Mouse (Mus musculus) central nervous system, embryonic 14 days (tissue): ENCODE results near the gene Pate1. TPM values are rescaled to one million over a fixed set of nuclear protein-coding genes. Genes with fewer than 3 reads are reported as not detected.

Experiments used
- polyA plus RNA-seq: library from polyadenylated mRNA; depleted of rRNA; stranded (reverse); fragments of >200 nt; gene quantifications from 2 replicates; pipeline ENCODE4 v1.2.3, GENCODE M21; 2012; rRNA removed

The Pate1 gene
- polyA plus RNA-seq = not detected in 2 replicates

GRCm38 (mm10) chr9:35687013-35687412 is at the start of gene Pate1:
Pate1 (minus strand) TSS chr9:35687390.

GRCm38 (mm10) chr9:35648102-35648501 is 39.1 kb downstream of the Pate1 start, which contains the start of gene Pate3:
Pate3 (minus strand) TSS chr9:35648202.

Other genes with a start within 250 kb of the Pate1 start
- gene Gm1113, start 169.1 kb downstream of the Pate1 start, polyA plus RNA-seq = not detected in 2 replicates
- 11.2 and 11.4 TPM in 2 replicates for gene Ddx25, start 128.9 kb downstream of the Pate1 start, polyA plus RNA-seq
- 19.5 and 22.1 TPM in 2 replicates for gene Pus3, start 128.8 kb downstream of the Pate1 start, polyA plus RNA-seq
- 1.4 and 1.5 TPM in 2 replicates for gene Pate2, start 117.1 kb downstream of the Pate1 start, polyA plus RNA-seq
- gene Hyls1, start 117.0 kb downstream of the Pate1 start, polyA plus RNA-seq = 12.2 and 16.0 TPM in 2 replicates
- gene Pate4, start 75.4 kb downstream of the Pate1 start, polyA plus RNA-seq = not detected in 2 replicates
- not detected in 2 replicates for gene Pate3, start 39.2 kb downstream of the Pate1 start, polyA plus RNA-seq
- not detected in 2 replicates for gene Gm17677, start 53.7 kb upstream of the Pate1 start, polyA plus RNA-seq
- not detected in 2 replicates for gene Gm17727, start 90.7 kb upstream of the Pate1 start, polyA plus RNA-seq
- gene Gm27235, start 102.7 kb upstream of the Pate1 start, polyA plus RNA-seq = not detected in 2 replicates
- not detected in 2 replicates for gene D730048I06Rik, start 102.7 kb upstream of the Pate1 start, polyA plus RNA-seq
- not detected in 2 replicates for gene 9230110F15Rik, start 156.8 kb upstream of the Pate1 start, polyA plus RNA-seq
- not detected in 2 replicates for gene 9230113P08Rik, start 221.0 kb upstream of the Pate1 start, polyA plus RNA-seq